Mouse (Mus musculus) embryonic facial prominence, embryonic 11.5 days (tissue): ENCODE data around the gene Ctf2. TPM values are rescaled to one million over a fixed set of nuclear protein-coding genes. Genes with fewer than 3 reads are reported as not detected.

Experiments
- ATAC-seq: fragments of 200-750 bp; cut with Nextera tagmentation; replicated peaks from 2 replicates; pipeline ENCODE4 v1.8.0; 2017; ENCODE audit warnings: low read depth; ENCODE audit not compliant: insufficient number of reproducible peaks, low FRiP score, low TSS enrichment
- DNase-seq: peaks from one replicate; pipeline ENCODE4 v3.0.0-alpha.2; 2015; ENCODE audit warnings: low spot score
- H3K27ac ChIP-seq: fragments of 300-500 bp; sonication (generic); replicated peaks from 2 replicates; pipeline ENCODE4 v1.5.1; 2014; ENCODE audit warnings: mild to moderate bottlenecking, low read depth, low read length, control low read depth
- H3K27me3 ChIP-seq: fragments of 300-500 bp; sonication (generic); 2 replicates; pipeline ENCODE4 v1.6.1; 2014; ENCODE audit warnings: mild to moderate bottlenecking, low read length, moderate library complexity, mixed read lengths; ENCODE audit not compliant: control insufficient read depth, insufficient read depth
- H3K36me3 ChIP-seq: fragments of 300-500 bp; sonication (generic); replicated peaks from 2 replicates; pipeline ENCODE4 v1.6.1; 2014; ENCODE audit warnings: low read depth, mild to moderate bottlenecking, low read length, moderate library complexity, mixed read lengths; ENCODE audit not compliant: control insufficient read depth, insufficient read depth
- H3K4me1 ChIP-seq: fragments of 300-500 bp; sonication (generic); 2 replicates; pipeline ENCODE4 v1.6.1; 2014; ENCODE audit warnings: low read length, mixed read lengths; ENCODE audit not compliant: control insufficient read depth, insufficient read depth
- H3K4me2 ChIP-seq: fragments of 300-500 bp; sonication (generic); 2 replicates; pipeline ENCODE4 v1.6.1; 2014; ENCODE audit warnings: low read depth, mild to moderate bottlenecking, control low read depth, low read length, moderate library complexity
- H3K4me3 ChIP-seq: fragments of 300-500 bp; sonication (generic); 2 replicates; pipeline ENCODE4 v1.5.1; 2014; ENCODE audit warnings: low read depth, low read length, control low read depth
- H3K9ac ChIP-seq: fragments of 300-500 bp; sonication (generic); replicated peaks from 2 replicates; pipeline ENCODE4 v1.6.1; 2014; ENCODE audit warnings: mild to moderate bottlenecking, control low read depth, low read length
- H3K9me3 ChIP-seq: fragments of 300-500 bp; sonication (generic); replicated peaks from 2 replicates; pipeline ENCODE4 v1.6.1; 2016; ENCODE audit warnings: mild to moderate bottlenecking, low read length, inconsistent platforms, mixed read lengths; ENCODE audit not compliant: control insufficient read depth
- WGBS: fragments of 180-500 bp; shearing (Covaris S2); extraction: QIAGEN DNeasy Blood & Tissue Kit; methylation state at CpG from one replicate; pipeline ENCODE4 v1.1.7; 2014; 5-methylcytosine and 5-hydroxymethylcytosine counted together
- polyA plus RNA-seq: library from polyadenylated mRNA; unstranded; fragments of >200 nt; fragmentation: Nextera tagmentation; extraction: Ambion mirVana; gene quantifications from 2 replicates; pipeline ENCODE4 v1.2.1, GENCODE M21; 2014

Ctf2 gene
- polyA plus RNA-seq, 1 experiment from 2014 or later, result 0.15 TPM

- Histone ChIP-seq H3K27ac (no peak overlapping the region), H3K9ac (no peak overlapping the region), H3K4me3 (no peak overlapping the region), H3K4me1 (no peaks in the 10 kb centered on the region), H3K9me3 (no peaks in the 10 kb centered on the region), H3K36me3 (no peaks in the 10 kb centered on the region), H3K4me2 (no peak overlapping the region), H3K27me3 (no peaks in the 10 kb centered on the region)
- DNase-seq (no peak), ATAC-seq (no peak)
- 77% methylated on average over 14 of the region's 14 CpGs for WGBS
These were observed 46.5 kb downstream of the Ctf2 start for GRCm38 (mm10) chr7:127685304-127686018.

GRCm38 (mm10) chr7:127681888-127682553 lies 49.9 kb downstream of the Ctf2 start:
- 88% methylated on average over 8 of the region's 8 CpGs for WGBS
- Histone ChIP-seq H3K27ac (no peak overlapping the region), H3K4me2 (no peak overlapping the region), H3K36me3 (0 out of 2 replicates have a peak, but pooled peaks cover 2% of the 10 kb centered on the region), H3K9ac (no peak overlapping the region), H3K27me3 (no peaks in the 10 kb centered on the region), H3K4me3 (no peak overlapping the region), H3K9me3 (no peaks in the 10 kb centered on the region), H3K4me1 (no peaks in the 10 kb centered on the region)
- ATAC-seq (no peak), DNase-seq (no peak)

- H3K9ac ChIP-seq, result no peak overlapping the region
- H3K4me3 ChIP-seq, result no peak overlapping the region
- no peak for ATAC-seq
- WGBS, result 84% methylated on average over 13 of the region's 13 CpGs
- H3K36me3 ChIP-seq, result 0 out of 2 replicates have a peak, but pooled peaks cover 2% of the 10 kb centered on the region
- no peaks in the 10 kb centered on the region for H3K27me3 ChIP-seq
- no peaks in the 10 kb centered on the region for H3K9me3 ChIP-seq
- no peak overlapping the region for H3K4me2 ChIP-seq
- DNase-seq, result no peak
- no peak overlapping the region for H3K27ac ChIP-seq
- H3K4me1 ChIP-seq, result no peaks in the 10 kb centered on the region
These were observed 51.4 kb downstream of the Ctf2 start for GRCm38 (mm10) chr7:127680541-127680940.

- ATAC-seq, result no peak
- 62% methylated on average over 2 of the region's 2 CpGs for WGBS
These were observed 53.2 kb downstream of the Ctf2 start for GRCm38 (mm10) chr7:127678811-127679210.

GRCm38 (mm10) chr7:127677609-127678008 lies 54.4 kb downstream of the Ctf2 start:
- 85% methylated on average over 4 of the region's 4 CpGs for WGBS
- no peaks in the 10 kb centered on the region for H3K27me3 ChIP-seq
- H3K4me2 ChIP-seq, result no peak overlapping the region
- H3K4me1 ChIP-seq, result no peaks in the 10 kb centered on the region
- no peaks in the 10 kb centered on the region for H3K9me3 ChIP-seq
- ATAC-seq (no peak), DNase-seq (no peak)
- H3K27ac ChIP-seq, result no peak overlapping the region
- H3K4me3 ChIP-seq, result no peak overlapping the region
- H3K9ac ChIP-seq, result no peak overlapping the region
- H3K36me3 ChIP-seq, result 0 out of 2 replicates have a peak, but pooled peaks cover 2% of the 10 kb centered on the region

More at GRCm38 (mm10) chr7:127678811-127679210, 53.2 kb downstream of the Ctf2 start:
- 0 out of 2 replicates have a peak, but pooled peaks cover 2% of the 10 kb centered on the region for H3K36me3 ChIP-seq
- no peaks in the 10 kb centered on the region for H3K27me3 ChIP-seq
- H3K4me1 ChIP-seq, result no peaks in the 10 kb centered on the region
- H3K9me3 ChIP-seq, result no peaks in the 10 kb centered on the region
- no peak overlapping the region for H3K27ac ChIP-seq
- no peak for DNase-seq
- no peak overlapping the region for H3K9ac ChIP-seq
- no peak overlapping the region for H3K4me2 ChIP-seq
- no peak overlapping the region for H3K4me3 ChIP-seq

DNA sequence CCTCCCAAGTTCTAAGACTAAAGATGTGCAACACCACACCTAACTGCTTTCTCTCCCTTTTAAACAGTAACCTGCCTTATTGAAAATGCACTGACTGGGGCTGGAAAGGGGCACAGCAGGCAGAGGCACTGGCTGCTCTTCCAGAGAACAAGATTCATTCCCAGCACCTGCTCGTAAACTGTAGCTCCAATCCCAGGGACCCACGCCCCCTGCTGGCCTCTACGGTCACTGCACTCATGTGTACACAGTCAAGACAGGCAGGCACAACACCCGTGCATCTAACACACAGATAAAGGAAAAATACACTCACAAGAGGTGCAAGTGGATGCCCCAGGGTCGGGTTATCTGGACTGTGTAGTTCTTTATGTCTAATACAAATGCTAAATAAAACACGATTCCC lies 54.9 kb downstream of the Ctf2 start:
- Histone ChIP-seq H3K4me1 (no peaks in the 10 kb centered on the region), H3K4me3 (no peak overlapping the region), H3K36me3 (0 out of 2 replicates have a peak, but pooled peaks cover 2% of the 10 kb centered on the region), H3K27me3 (no peaks in the 10 kb centered on the region), H3K27ac (no peak overlapping the region), H3K9ac (no peak overlapping the region), H3K9me3 (no peaks in the 10 kb centered on the region), H3K4me2 (no peak overlapping the region)
- 71% methylated on average over 6 of the region's 6 CpGs for WGBS
- no peak for ATAC-seq
- peak; percentile 57 for DNase-seq

DNA sequence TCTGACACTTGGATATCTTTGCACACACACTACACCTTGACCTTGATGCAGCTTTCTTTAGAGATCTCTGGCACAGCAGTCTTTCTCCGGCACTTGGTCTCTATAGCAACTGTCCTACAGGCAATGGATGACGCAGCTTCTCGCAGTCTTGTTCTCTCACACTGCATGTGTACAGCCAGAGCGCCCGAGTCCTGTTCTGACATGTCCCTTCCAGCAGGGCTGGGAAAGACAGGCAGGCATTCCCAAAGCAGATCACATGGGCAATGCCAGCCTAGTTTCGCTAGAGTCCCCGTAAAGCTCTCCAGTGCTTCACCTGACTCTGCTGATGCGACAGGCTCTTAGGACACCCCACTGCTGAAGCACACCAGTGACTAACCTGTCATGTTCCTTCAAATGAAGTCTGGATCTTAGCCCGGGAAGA lies 56.6 kb downstream of the Ctf2 start:
- Histone ChIP-seq H3K36me3 (0 out of 2 replicates have a peak, but pooled peaks cover 2% of the 10 kb centered on the region), H3K27me3 (no peaks in the 10 kb centered on the region), H3K4me3 (no peak overlapping the region), H3K4me2 (no peak overlapping the region), H3K9me3 (no peaks in the 10 kb centered on the region), H3K27ac (no peak overlapping the region), H3K9ac (no peak overlapping the region), H3K4me1 (no peaks in the 10 kb centered on the region)
- 80% methylated on average over 9 of the region's 9 CpGs for WGBS
- ATAC-seq (peak; percentile 40; the same call in 1 of the 2 replicates), DNase-seq (no peak)

- no peak overlapping the region for H3K4me2 ChIP-seq
- 2% methylated on average over 5 of the region's 5 CpGs for WGBS
- no peak overlapping the region for H3K4me3 ChIP-seq
- peak; percentile 95 for DNase-seq
- H3K27me3 ChIP-seq, result no peaks in the 10 kb centered on the region
- H3K4me1 ChIP-seq, result no peaks in the 10 kb centered on the region
- H3K9ac ChIP-seq, result no peak overlapping the region
- no peaks in the 10 kb centered on the region for H3K9me3 ChIP-seq
- ATAC-seq, result peak; percentile 66
- H3K36me3 ChIP-seq, result 0 out of 2 replicates have a peak, but pooled peaks cover 2% of the 10 kb centered on the region
- no peak overlapping the region for H3K27ac ChIP-seq
These were observed 57.0 kb downstream of the Ctf2 start for GRCm38 (mm10) chr7:127674977-127675376.
